Mouse (Mus musculus): ENCODE data around the gene Olfr1393.

- TF ChIP-seq CTCF (IDR thresholded peaks at IDR 0.05; ENCODE audit: low read depth) (no peak), EP300 (IDR thresholded peaks at IDR 0.05; ENCODE audit: low read depth) (no peak)
Measured at GRCm38 (mm10) chr11:49264622-49265021, 13.5 kb upstream of the Olfr1393 start.
